Mouse (Mus musculus) liver, embryonic 14.5 days (tissue): ENCODE measurements at regions not wholly inside any gene's neighbourhood (a gene's known extent, or its start where the extent isn't known, plus 50 kb on each side); places are given as distances from the start of the nearest gene placed in this dataset.

Experiments
- CTCF ChIP-seq: IDR thresholded peaks from 2 replicates; pipeline ENCODE4 v1.5.1; 2016; ENCODE audit warnings: antibody characterized with exemption, low read depth, control low read depth
- EP300 ChIP-seq: IDR thresholded peaks from 2 replicates; pipeline ENCODE4 v1.6.1; 2016; ENCODE audit warnings: antibody characterized with exemption, low read depth

DNA sequence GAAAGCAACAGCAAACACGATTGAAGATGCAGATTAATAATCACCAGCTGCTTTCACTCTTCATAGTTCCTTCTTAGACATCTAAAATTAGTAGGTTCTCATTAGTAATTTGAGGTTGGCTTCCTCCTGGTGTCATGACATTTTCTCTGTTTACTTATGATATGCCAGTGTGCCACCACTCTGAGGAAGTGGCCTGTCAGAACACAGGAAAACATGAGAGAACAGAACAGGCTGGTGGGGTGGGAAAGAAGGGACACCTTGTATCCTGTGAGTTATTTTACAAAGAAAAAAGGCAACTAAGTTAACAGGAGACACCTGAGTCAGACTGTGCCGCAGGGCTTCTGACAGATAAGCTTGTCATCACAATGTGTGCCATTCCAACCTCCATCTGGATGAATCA is 981.4 kb downstream of the Pdha2 start:
- TF ChIP-seq CTCF (no peak), EP300 (no peak)
